Mouse (Mus musculus) kidney, adult 9 months (tissue): ENCODE data around the gene Zfp354b.

Source experiments
- DNase-seq: peaks from one replicate; pipeline ENCODE4 v3.0.0; 2022

Zfp354b gene

GRCm38 (mm10) chr11:50931451-50931866 is at the start of gene Zfp354b:
Gene Zfp354b (minus strand): TSS chr11:50931633.
- DNase-seq = peak; percentile 88

- no peak for DNase-seq
These were observed 45.8 kb upstream of the Zfp354b start for GRCm38 (mm10) chr11:50977216-50977615.

DNA sequence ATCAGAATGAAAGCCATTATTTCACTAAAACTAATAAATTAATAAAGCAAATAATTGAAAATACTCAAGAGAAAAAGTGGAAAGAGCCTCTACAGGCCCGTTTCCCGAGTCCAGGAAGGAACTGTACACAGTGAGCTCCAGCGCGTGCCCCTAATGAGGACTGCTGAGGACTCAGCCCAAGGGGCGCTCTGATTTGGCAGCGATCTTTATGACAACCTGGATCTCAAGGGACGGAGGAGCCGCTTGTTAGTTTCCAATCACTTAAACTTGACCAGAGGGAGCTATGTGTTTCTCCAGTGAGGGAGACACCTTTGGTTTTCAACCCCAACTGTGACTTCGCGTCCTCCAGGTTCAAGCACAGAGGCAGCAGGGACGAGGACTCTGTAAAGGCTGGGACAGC is 34.8 kb upstream of the Zfp354b start, which contains the start of gene Olfr1378:
TSS of gene Olfr1378 (plus strand) at position 301 of the 400 bp plus-strand sequence.
- DNase-seq = no peak

GRCm38 (mm10) chr11:50964886-50965285 is 33.5 kb upstream of the Zfp354b start:
- DNase-seq = peak; percentile 69

DNA sequence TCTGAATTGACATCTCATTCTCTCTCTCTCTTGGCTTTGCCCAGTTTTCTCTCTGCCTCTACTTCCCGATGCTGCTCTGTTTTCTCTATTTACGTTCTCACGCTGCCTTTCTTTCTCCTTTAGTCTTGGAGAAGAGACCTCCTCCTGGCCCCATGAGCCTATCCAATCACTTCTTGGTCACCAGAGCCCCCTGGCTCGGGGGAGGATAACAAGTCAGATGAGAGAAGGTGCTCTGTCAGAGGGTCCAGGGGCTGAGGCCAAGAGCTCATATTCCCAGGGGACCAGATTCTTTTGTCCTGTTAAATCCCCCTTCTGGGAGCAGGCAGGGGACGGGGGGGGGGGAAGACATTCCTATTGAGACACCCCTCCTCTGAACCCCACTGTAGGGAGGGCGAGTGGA is 22.2 kb upstream of the Zfp354b start, which contains the start of gene Prop1:
TSS of gene Prop1 (minus strand) at position 101 of the 400 bp plus-strand sequence.
- DNase-seq = no peak

DNA sequence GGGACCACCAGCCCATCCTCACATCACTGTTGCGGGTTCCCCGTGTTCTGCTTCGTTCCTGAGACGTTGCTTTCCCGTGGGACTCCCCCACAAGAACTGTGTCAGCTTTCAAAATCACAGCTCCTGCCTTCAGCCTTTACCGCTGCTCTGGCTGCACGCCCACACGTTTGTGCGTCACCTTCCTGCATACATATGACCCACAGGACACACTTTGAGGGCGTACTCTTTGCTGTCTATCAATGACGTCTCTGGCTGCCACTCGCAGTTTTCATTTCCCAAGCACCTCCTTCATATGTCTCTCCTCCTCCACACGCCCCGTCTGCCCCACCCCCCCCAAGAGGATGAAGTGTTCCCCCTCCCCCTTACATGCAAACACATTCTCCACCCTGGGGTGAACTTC is 20.9 kb upstream of the Zfp354b start:
- DNase-seq = no peak

- DNase-seq = no peak
These were observed 12.1 kb upstream of the Zfp354b start, which contains the start of gene 4933414I15Rik for GRCm38 (mm10) chr11:50943506-50943905. Gene 4933414I15Rik (minus strand): TSS chr11:50943765.

- no peak for DNase-seq
These were observed 11.0 kb upstream of the Zfp354b start for GRCm38 (mm10) chr11:50942386-50942785.

- DNase-seq = peak; percentile 48
These were observed 8.4 kb upstream of the Zfp354b start for GRCm38 (mm10) chr11:50939621-50940366.

DNA sequence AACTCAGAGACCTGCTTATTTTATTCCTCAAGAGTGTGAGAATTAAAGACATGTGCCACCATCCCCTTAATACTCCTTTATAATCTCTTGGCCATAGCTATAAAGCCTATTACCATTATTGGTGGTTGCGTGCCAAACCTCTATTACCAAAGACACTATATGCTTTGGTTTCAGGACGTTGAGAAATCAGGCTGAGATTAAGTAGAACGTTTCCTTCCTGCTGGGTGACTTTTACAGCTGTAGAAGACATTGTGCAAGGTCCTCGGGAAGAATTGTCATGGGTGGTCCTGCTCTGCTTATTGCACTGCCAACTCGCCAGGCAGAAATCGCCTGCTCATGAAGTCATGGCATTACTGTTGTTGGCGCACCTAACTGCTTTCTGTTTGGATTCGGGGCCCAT is 7.0 kb upstream of the Zfp354b start:
- no peak for DNase-seq

DNA sequence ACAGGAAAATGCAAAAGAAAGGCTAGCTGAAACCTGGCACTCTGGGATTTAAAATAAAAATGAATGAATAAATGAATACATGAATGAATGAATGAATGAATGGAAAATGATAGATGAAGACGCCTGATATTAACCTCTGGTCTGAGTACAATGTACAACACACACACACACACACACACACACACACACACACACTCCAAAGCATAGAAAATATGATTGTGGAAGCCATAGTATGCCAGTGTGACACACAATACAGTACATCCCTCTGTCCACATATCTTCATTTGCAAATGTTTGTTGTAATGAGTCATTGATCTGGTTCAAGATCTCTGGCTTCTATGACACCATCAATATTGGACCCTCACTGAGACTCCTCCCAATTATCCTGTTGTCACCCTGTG is 607 bp upstream of the Zfp354b start:
- DNase-seq = no peak

- DNase-seq = no peak
These were observed 412 bp downstream of the Zfp354b start for GRCm38 (mm10) chr11:50931021-50931420.

GRCm38 (mm10) chr11:50930469-50931014 is 891 bp downstream of the Zfp354b start:
- no peak for DNase-seq

- DNase-seq = peak; percentile 94
These were observed 15.6 kb downstream of the Zfp354b start, which contains the start of gene Zfp2 for GRCm38 (mm10) chr11:50915671-50916320. Gene Zfp2 (minus strand): TSS chr11:50916165.

- DNase-seq = no peak
These were observed 17.0 kb downstream of the Zfp354b start for GRCm38 (mm10) chr11:50914461-50914860.

- peak; percentile 28 for DNase-seq
These were observed 18.1 kb downstream of the Zfp354b start for GRCm38 (mm10) chr11:50913301-50913700.

GRCm38 (mm10) chr11:50908136-50908535 is 23.3 kb downstream of the Zfp354b start:
- no peak for DNase-seq

DNA sequence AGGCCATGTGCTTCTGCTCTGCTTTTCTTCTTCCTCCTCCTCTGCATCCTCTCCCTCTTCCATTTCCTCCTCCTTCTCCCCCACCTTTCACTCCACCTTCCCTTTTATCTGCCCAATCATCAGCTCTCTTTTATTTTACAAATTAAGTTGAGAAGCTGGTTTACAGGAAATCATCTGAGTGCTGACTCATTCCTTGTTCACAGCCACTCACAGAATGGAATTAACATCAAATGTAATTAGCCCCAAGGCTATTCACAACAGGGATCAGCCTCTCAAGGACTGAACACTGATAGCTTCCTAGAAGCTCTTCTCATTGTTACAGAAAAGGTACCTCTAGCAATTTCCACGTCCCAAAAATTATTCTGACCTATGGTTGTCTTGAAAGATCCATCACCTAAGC is 34.1 kb downstream of the Zfp354b start:
- DNase-seq = no peak

DNA sequence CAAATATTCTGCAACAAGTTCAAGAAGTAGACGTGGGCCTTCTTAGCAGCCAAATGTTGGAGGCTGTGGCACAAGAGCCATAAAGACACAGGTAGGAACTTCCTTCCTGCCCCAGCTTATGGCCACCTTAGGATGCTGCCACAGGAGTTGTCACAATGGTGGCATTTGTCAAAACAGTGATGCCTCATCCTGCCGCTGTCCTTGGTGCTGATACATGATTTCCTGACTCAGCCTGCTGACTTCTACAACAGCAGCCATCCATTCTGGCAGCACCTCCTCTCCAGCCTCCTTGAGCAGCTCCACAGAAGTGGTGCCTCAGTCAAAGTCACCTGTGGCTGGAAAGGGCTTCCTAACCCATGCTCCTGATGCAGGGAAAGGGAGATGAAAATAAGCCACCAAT is 39.0 kb downstream of the Zfp354b start:
- DNase-seq = no peak

GRCm38 (mm10) chr11:50887390-50888128 is 43.9 kb downstream of the Zfp354b start, which contains the start of gene Zfp454:
Gene Zfp454 (minus strand): TSS chr11:50887651.
- peak; percentile 94 for DNase-seq

- no peak for DNase-seq
These were observed 44.5 kb downstream of the Zfp354b start for GRCm38 (mm10) chr11:50886933-50887293.

DNA sequence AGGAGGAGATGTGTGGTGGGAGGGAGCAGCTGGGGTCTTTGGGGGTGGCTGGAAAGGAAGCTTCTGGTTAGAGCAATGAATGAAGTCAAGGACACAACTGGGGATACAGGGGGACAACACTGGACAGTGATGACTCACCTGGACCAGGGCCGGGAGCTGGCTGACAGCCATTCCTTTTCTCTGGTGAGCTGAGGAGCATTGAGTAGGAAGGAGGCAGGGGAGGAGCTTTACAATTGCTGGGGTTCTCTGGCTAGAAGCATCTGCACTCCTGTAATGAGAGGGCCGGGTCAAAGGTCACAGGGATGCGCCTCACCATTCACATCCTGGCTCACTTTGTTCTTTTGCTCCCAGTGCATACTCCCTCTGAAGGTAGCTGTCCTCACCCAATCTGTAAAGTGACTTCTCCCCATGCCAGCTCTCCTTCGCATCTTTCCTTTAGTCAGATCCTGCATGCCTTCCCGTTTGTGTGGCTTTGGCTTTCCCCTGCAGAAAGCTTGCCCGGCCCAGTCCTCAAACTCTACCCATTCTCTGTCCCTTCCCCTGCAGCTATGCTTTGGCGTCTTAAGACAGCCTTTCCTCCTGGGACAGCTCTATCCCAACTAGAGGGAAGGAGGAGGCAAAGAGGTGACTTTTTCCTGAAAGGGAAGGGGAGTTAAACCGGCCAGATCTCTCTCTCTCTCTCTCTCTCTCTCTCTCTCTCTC is 45.1 kb downstream of the Zfp354b start:
- DNase-seq = peak; percentile 7
